Mouse (Mus musculus): ENCODE data around the gene Slc8a1. TPM values are rescaled to one million over a fixed set of nuclear protein-coding genes. Genes with fewer than 3 reads are reported as not detected.

Slc8a1 gene
- polyA plus RNA-seq, 1 experiment, result 3.2 TPM

- WGBS, result 48% methylated on average over 21 of the region's 21 CpGs
- no peak for TF ChIP-seq POLR2A (IDR thresholded peaks at IDR 0.05; ENCODE audit: borderline replicate concordance, control insufficient read depth, low read depth, low read length)
- no peak for TF ChIP-seq CTCF (IDR thresholded peaks at IDR 0.05; ENCODE audit: control insufficient read depth, insufficient read depth, low read length)
- no peak overlapping the region for H3K27ac ChIP-seq (ENCODE audit: control insufficient read depth, insufficient read depth, low read depth, low read length, poor library complexity)
- H3K4me1 ChIP-seq (ENCODE audit: control insufficient read depth, insufficient read depth, low read length), result no peaks in the 10 kb centered on the region; the same call in 1 of the 2 replicates
- no peak overlapping the region for H3K4me3 ChIP-seq (replicated peaks; ENCODE audit: control insufficient read depth, low read depth, low read length)
Measured at GRCm38 (mm10) chr17:81480351-81481161, 257.6 kb downstream of the Slc8a1 start.

GRCm38 (mm10) chr17:81479807-81480206 is 258.4 kb downstream of the Slc8a1 start:
- 43% methylated on average over 4 of the region's 4 CpGs for WGBS
- H3K27ac ChIP-seq (ENCODE audit: control insufficient read depth, insufficient read depth, low read depth, low read length, poor library complexity), result no peak overlapping the region
- TF ChIP-seq POLR2A (IDR thresholded peaks at IDR 0.05; ENCODE audit: borderline replicate concordance, control insufficient read depth, low read depth, low read length) (no peak), CTCF (IDR thresholded peaks at IDR 0.05; ENCODE audit: control insufficient read depth, insufficient read depth, low read length) (no peak)
- H3K4me3 ChIP-seq (replicated peaks; ENCODE audit: control insufficient read depth, low read depth, low read length), result no peak overlapping the region
- H3K4me1 ChIP-seq (ENCODE audit: control insufficient read depth, insufficient read depth, low read length), result no peaks in the 10 kb centered on the region; the same call in 1 of the 2 replicates

GRCm38 (mm10) chr17:81477420-81477819 is 260.8 kb downstream of the Slc8a1 start:
- H3K27ac ChIP-seq (ENCODE audit: control insufficient read depth, insufficient read depth, low read depth, low read length, poor library complexity), result no peak overlapping the region
- WGBS, result 64% methylated on average over 1 of the region's 1 CpGs

GRCm38 (mm10) chr17:81473363-81473762 is 264.8 kb downstream of the Slc8a1 start:
- no peak for TF ChIP-seq POLR2A (IDR thresholded peaks at IDR 0.05; ENCODE audit: borderline replicate concordance, control insufficient read depth, low read depth, low read length)
- no peak for TF ChIP-seq CTCF (IDR thresholded peaks at IDR 0.05; ENCODE audit: control insufficient read depth, insufficient read depth, low read length)
- no peak overlapping the region for H3K27ac ChIP-seq (ENCODE audit: control insufficient read depth, insufficient read depth, low read depth, low read length, poor library complexity)
- H3K4me3 ChIP-seq (replicated peaks; ENCODE audit: control insufficient read depth, low read depth, low read length), result no peak overlapping the region
- H3K4me1 ChIP-seq (ENCODE audit: control insufficient read depth, insufficient read depth, low read length), result no peaks in the 10 kb centered on the region
- WGBS, result 78% methylated on average over 3 of the region's 3 CpGs

More at GRCm38 (mm10) chr17:81477420-81477819, 260.8 kb downstream of the Slc8a1 start:
- no peak overlapping the region for H3K4me3 ChIP-seq (replicated peaks; ENCODE audit: control insufficient read depth, low read depth, low read length)
- TF ChIP-seq CTCF (IDR thresholded peaks at IDR 0.05; ENCODE audit: control insufficient read depth, insufficient read depth, low read length) (no peak), POLR2A (IDR thresholded peaks at IDR 0.05; ENCODE audit: borderline replicate concordance, control insufficient read depth, low read depth, low read length) (no peak)
- H3K4me1 ChIP-seq (ENCODE audit: control insufficient read depth, insufficient read depth, low read length), result no peaks in the 10 kb centered on the region; the same call in 1 of the 2 replicates

GRCm38 (mm10) chr17:81468941-81469340 is 269.2 kb downstream of the Slc8a1 start:
- TF ChIP-seq POLR2A (IDR thresholded peaks at IDR 0.05; ENCODE audit: borderline replicate concordance, control insufficient read depth, low read depth, low read length) (no peak), CTCF (IDR thresholded peaks at IDR 0.05; ENCODE audit: control insufficient read depth, insufficient read depth, low read length) (no peak)
- 79% methylated on average over 5 of the region's 5 CpGs for WGBS
- no peaks in the 10 kb centered on the region for H3K4me1 ChIP-seq (ENCODE audit: control insufficient read depth, insufficient read depth, low read length)

GRCm38 (mm10) chr17:81459379-81459778 is 278.8 kb downstream of the Slc8a1 start:
- TF ChIP-seq POLR2A (IDR thresholded peaks at IDR 0.05; ENCODE audit: borderline replicate concordance, control insufficient read depth, low read depth, low read length), result no peak
- TF ChIP-seq CTCF (IDR thresholded peaks at IDR 0.05; ENCODE audit: control insufficient read depth, insufficient read depth, low read length), result no peak
- no peak overlapping the region for H3K4me3 ChIP-seq (replicated peaks; ENCODE audit: control insufficient read depth, low read depth, low read length)
- no peak overlapping the region for H3K27ac ChIP-seq (ENCODE audit: control insufficient read depth, insufficient read depth, low read depth, low read length, poor library complexity)
- no peaks in the 10 kb centered on the region for H3K4me1 ChIP-seq (ENCODE audit: control insufficient read depth, insufficient read depth, low read length)
- 39% methylated on average over 3 of the region's 3 CpGs for WGBS

More at GRCm38 (mm10) chr17:81468941-81469340, 269.2 kb downstream of the Slc8a1 start:
- H3K4me3 ChIP-seq (replicated peaks; ENCODE audit: control insufficient read depth, low read depth, low read length), result no peak overlapping the region
- H3K27ac ChIP-seq (ENCODE audit: control insufficient read depth, insufficient read depth, low read depth, low read length, poor library complexity), result no peak overlapping the region

GRCm38 (mm10) chr17:81455977-81456376 is 282.2 kb downstream of the Slc8a1 start:
- H3K4me1 ChIP-seq (ENCODE audit: control insufficient read depth, insufficient read depth, low read length), result no peaks in the 10 kb centered on the region
- TF ChIP-seq POLR2A (IDR thresholded peaks at IDR 0.05; ENCODE audit: borderline replicate concordance, control insufficient read depth, low read depth, low read length) (no peak), CTCF (IDR thresholded peaks at IDR 0.05; ENCODE audit: control insufficient read depth, insufficient read depth, low read length) (no peak)
- no peak overlapping the region for H3K4me3 ChIP-seq (replicated peaks; ENCODE audit: control insufficient read depth, low read depth, low read length)
- H3K27ac ChIP-seq (ENCODE audit: control insufficient read depth, insufficient read depth, low read depth, low read length, poor library complexity), result no peak overlapping the region
- WGBS, result 78% methylated on average over 7 of the region's 7 CpGs

- Histone ChIP-seq H3K4me3 (replicated peaks; ENCODE audit: control insufficient read depth, low read depth, low read length) (no peak overlapping the region), H3K4me1 (ENCODE audit: control insufficient read depth, insufficient read depth, low read length) (no peaks in the 10 kb centered on the region), H3K27ac (ENCODE audit: control insufficient read depth, insufficient read depth, low read depth, low read length, poor library complexity) (no peak overlapping the region)
- 79% methylated on average over 3 of the region's 3 CpGs for WGBS
- TF ChIP-seq POLR2A (IDR thresholded peaks at IDR 0.05; ENCODE audit: borderline replicate concordance, control insufficient read depth, low read depth, low read length), result no peak
Measured at GRCm38 (mm10) chr17:81455269-81455668, 282.9 kb downstream of the Slc8a1 start.

Data from bone marrow, adult 2 months (tissue).